Mouse (Mus musculus) neutrophil, adult 5-6 weeks (primary cell): ENCODE results near the gene Fscn1. TPM values are rescaled to one million over a fixed set of nuclear protein-coding genes. Genes with fewer than 3 reads are reported as not detected.

Experiments used
- ATAC-seq: fragments of 151-379, 151-347 bp; 2 replicates; pipeline ENCODE4 v1.8.0; 2017; ENCODE audit warnings: mild to moderate bottlenecking, moderate TSS enrichment; ENCODE audit not compliant: insufficient number of reproducible peaks, poor library complexity, low FRiP score, severe bottlenecking; ENCODE audit errors: extremely low read depth
- total RNA-seq: library from RNA; stranded (forward); fragments of 200-1000 nt; gene quantifications from 2 replicates; pipeline ENCODE4 v1.2.3, GENCODE M21; 2017

Gene Fscn1
- total RNA-seq, 1 experiment from 2014 or later: not detected

GRCm38 (mm10) chr5:143017401-143017800 is 57.3 kb downstream of the Fscn1 start:
- ATAC-seq: no peak

Other genes starting within 250 kb of the Fscn1 start
- gene Tnrc18, start 142.7 kb upstream of the Fscn1 start, total RNA-seq: 53.8 and 57.5 TPM in 2 replicates
- 5.9 and 8.2 TPM in 2 replicates for gene Fbxl18, start 64.9 kb upstream of the Fscn1 start, total RNA-seq
- gene Actb, start 53.6 kb upstream of the Fscn1 start, total RNA-seq: 7,503 and 8,865 TPM in 2 replicates
- 102 and 127 TPM in 2 replicates for gene Rnf216, start 152.7 kb downstream of the Fscn1 start, total RNA-seq
- gene Olfr718-ps1, start 187.2 kb downstream of the Fscn1 start, total RNA-seq: not detected in 2 replicates
- 12.0 and 12.5 TPM in 2 replicates for gene Rbak, start 220.4 kb downstream of the Fscn1 start, total RNA-seq
- 0.37 and 0.70 TPM in 2 replicates for gene Spdye4b, start 220.7 kb downstream of the Fscn1 start, total RNA-seq